Mouse (Mus musculus): Measurements from ENCODE around the gene Vps4b. TPM values are rescaled to one million over a fixed set of nuclear protein-coding genes. Genes with fewer than 3 reads are reported as not detected.
A peak's percentile ranks its signal among the peaks of the same experiment; 100 is the strongest.

Gene Vps4b
- total RNA-seq (2014; rRNA removed; ENCODE audit: low replicate concordance) (17.5 and 30.3 TPM in 2 replicates), polyA plus RNA-seq (2015; fragmentation: Nextera tagmentation; extraction: Ambion mirVana) (30.8 and 31.7 TPM in 2 replicates)

DNA sequence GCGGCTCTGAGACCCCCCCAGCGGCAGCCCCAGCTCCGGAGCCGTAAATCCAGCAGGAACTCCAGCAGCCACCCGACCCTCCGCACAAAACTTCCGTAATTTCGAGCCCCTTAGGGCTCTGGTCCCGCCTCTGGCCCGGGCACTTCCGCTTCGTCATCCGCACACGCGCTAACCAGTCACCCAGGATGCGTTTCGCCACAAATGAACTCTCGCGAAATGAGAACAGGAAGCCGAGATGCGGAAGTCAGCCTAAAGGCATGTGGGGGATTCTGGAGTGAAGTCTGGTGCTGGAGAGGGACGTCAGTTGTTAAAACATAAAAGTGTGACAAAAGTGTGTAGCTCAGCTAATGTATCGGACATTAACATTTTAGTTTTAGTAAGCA is at the start of gene Vps4b:
Gene Vps4b, minus strand, starts transcription at position 187 of the 383 bp plus-strand sequence.
- H3K27ac ChIP-seq (ENCODE audit: low read depth) = peak within 1 kb of the TSS; percentile 96
- H3K9me3 ChIP-seq (replicated peaks; ENCODE audit: control insufficient read depth, low read length) = no peaks in the 10 kb centered on the region
- peak; percentile 94 for DNase-seq (ENCODE audit: low spot score)
- TF ChIP-seq CTCF (IDR thresholded peaks at IDR 0.05; ENCODE audit: low read depth) = no peak
- peak; percentile 35; the same call in 1 of the 2 replicates for TF ChIP-seq EP300 (IDR thresholded peaks at IDR 0.05; ENCODE audit: low read depth)
- ATAC-seq (ENCODE audit: insufficient read depth, low read depth) = peak; percentile 99
- WGBS = under 1% methylated on average over 23 of the region's 23 CpGs
- peak within 1 kb of the TSS; percentile 74 for H3K4me2 ChIP-seq (ENCODE audit: low read depth, low read length)
- peak within 1 kb of the TSS; percentile 99 for H3K9ac ChIP-seq (replicated peaks; ENCODE audit: low read depth, low read length)
- H3K36me3 ChIP-seq (replicated peaks; ENCODE audit: control insufficient read depth, insufficient read depth, low read length) = no peaks in the 10 kb centered on the region
- H3K4me3 ChIP-seq (ENCODE audit: low read depth, low read length) = peak within 1 kb of the TSS; percentile 99
- H3K27me3 ChIP-seq (ENCODE audit: control insufficient read depth, insufficient read depth, low read length) = no peaks in the 10 kb centered on the region
- H3K4me1 ChIP-seq (ENCODE audit: control insufficient read depth, insufficient read depth) = peaks cover 15% of the 10 kb centered on the region; the same call in 1 of the 2 replicates

DNA sequence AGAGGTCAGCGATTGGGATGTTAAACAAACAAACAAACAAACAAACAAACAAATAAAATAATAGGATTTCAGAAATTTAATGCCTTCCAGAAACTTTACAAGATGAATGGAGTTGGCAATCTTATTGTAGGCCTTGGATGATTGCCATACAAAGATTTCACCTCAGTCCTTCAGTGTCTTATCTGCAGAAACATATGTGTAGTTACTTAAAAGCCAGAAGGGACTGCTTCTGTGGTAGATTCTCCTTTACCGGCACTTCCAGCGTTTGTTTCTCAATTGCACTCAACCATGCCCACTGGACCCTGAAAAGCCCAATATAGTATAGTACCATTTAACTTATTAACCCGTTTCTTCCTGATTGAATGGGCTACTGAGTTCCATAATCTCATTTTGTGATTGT is 32.3 kb upstream of the Vps4b start:
- no peak overlapping the region for H3K27ac ChIP-seq (ENCODE audit: low read depth)
- H3K27me3 ChIP-seq (ENCODE audit: control insufficient read depth, insufficient read depth, low read length) = no peaks in the 10 kb centered on the region
- TF ChIP-seq CTCF (IDR thresholded peaks at IDR 0.05; ENCODE audit: low read depth) (no peak), EP300 (IDR thresholded peaks at IDR 0.05; ENCODE audit: low read depth) (no peak)
- no peak overlapping the region for H3K9ac ChIP-seq (replicated peaks; ENCODE audit: low read depth, low read length)
- WGBS = 42% methylated on average over 4 of the region's 4 CpGs
- H3K36me3 ChIP-seq (replicated peaks; ENCODE audit: control insufficient read depth, insufficient read depth, low read length) = no peaks in the 10 kb centered on the region
- H3K4me2 ChIP-seq (ENCODE audit: low read depth, low read length) = no peak overlapping the region
- no peak for ATAC-seq (ENCODE audit: insufficient read depth, low read depth)
- no peaks in the 10 kb centered on the region for H3K4me1 ChIP-seq (ENCODE audit: control insufficient read depth, insufficient read depth)
- no peak for DNase-seq (ENCODE audit: low spot score)
- no peak overlapping the region for H3K4me3 ChIP-seq (ENCODE audit: low read depth, low read length)
- no peaks in the 10 kb centered on the region for H3K9me3 ChIP-seq (replicated peaks; ENCODE audit: control insufficient read depth, low read length)

GRCm38 (mm10) chr1:106822297-106822696 is 25.8 kb upstream of the Vps4b start:
- H3K4me2 ChIP-seq (ENCODE audit: low read depth, low read length) = no peak overlapping the region
- no peaks in the 10 kb centered on the region for H3K9me3 ChIP-seq (replicated peaks; ENCODE audit: control insufficient read depth, low read length)
- no peaks in the 10 kb centered on the region for H3K27me3 ChIP-seq (ENCODE audit: control insufficient read depth, insufficient read depth, low read length)
- no peaks in the 10 kb centered on the region for H3K4me1 ChIP-seq (ENCODE audit: control insufficient read depth, insufficient read depth)
- TF ChIP-seq CTCF (IDR thresholded peaks at IDR 0.05; ENCODE audit: low read depth) (no peak), EP300 (IDR thresholded peaks at IDR 0.05; ENCODE audit: low read depth) (no peak)
- H3K9ac ChIP-seq (replicated peaks; ENCODE audit: low read depth, low read length) = no peak overlapping the region
- 52% methylated on average over 3 of the region's 3 CpGs for WGBS
- DNase-seq (ENCODE audit: low spot score) (no peak), ATAC-seq (ENCODE audit: insufficient read depth, low read depth) (no peak)
- H3K36me3 ChIP-seq (replicated peaks; ENCODE audit: control insufficient read depth, insufficient read depth, low read length) = no peaks in the 10 kb centered on the region
- no peak overlapping the region for H3K4me3 ChIP-seq (ENCODE audit: low read depth, low read length)
- H3K27ac ChIP-seq (ENCODE audit: low read depth) = no peak overlapping the region

DNA sequence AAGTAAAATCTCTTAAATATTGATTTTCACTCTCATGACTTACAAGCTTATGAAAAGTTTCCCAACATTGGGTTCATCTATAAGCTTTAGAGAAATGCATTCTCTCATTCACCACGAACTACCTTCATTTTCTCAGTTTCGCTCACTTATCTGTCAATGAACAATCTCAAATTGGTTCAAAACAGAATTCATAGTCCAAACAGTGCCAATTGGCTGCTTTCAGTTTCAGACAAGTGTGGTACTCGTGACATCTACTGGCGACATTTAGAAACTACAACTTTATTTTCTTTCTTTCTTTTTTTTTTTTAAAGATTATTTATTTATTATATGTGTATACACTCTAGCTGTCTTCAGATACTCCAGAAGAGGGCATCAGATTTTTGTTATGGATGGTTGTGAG is 21.8 kb upstream of the Vps4b start:
- H3K9me3 ChIP-seq (replicated peaks; ENCODE audit: control insufficient read depth, low read length) = no peaks in the 10 kb centered on the region
- H3K4me1 ChIP-seq (ENCODE audit: control insufficient read depth, insufficient read depth) = no peaks in the 10 kb centered on the region
- TF ChIP-seq CTCF (IDR thresholded peaks at IDR 0.05; ENCODE audit: low read depth) (peak; percentile 58), EP300 (IDR thresholded peaks at IDR 0.05; ENCODE audit: low read depth) (no peak)
- no peak for ATAC-seq (ENCODE audit: insufficient read depth, low read depth)
- H3K27ac ChIP-seq (ENCODE audit: low read depth) = no peak overlapping the region
- H3K9ac ChIP-seq (replicated peaks; ENCODE audit: low read depth, low read length) = no peak overlapping the region
- no peaks in the 10 kb centered on the region for H3K36me3 ChIP-seq (replicated peaks; ENCODE audit: control insufficient read depth, insufficient read depth, low read length)
- no peak overlapping the region for H3K4me2 ChIP-seq (ENCODE audit: low read depth, low read length)
- H3K4me3 ChIP-seq (ENCODE audit: low read depth, low read length) = no peak overlapping the region
- H3K27me3 ChIP-seq (ENCODE audit: control insufficient read depth, insufficient read depth, low read length) = no peaks in the 10 kb centered on the region
- peak; percentile 22 for DNase-seq (ENCODE audit: low spot score)
- 11% methylated on average over 4 of the region's 4 CpGs for WGBS

DNA sequence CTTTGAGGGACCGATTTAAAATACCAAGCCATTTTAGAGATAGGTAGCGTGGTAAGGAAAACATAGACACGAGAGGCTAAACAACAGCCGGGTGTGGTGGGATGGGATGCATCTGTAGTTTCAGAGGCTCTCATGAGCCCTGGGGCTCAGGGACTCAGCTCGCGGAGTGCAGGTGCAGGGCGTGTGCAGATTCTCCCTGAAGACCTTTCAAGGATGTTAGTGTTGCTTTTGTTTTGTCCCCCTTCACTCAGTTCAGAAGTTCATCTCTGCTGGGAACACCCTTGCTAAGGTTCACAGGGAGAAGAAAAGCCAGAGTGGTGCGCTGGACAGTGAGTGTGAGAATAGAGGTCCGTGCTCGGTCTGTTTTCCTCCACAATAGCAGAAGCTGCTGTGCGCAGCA is 20.2 kb upstream of the Vps4b start:
- Histone ChIP-seq H3K9me3 (replicated peaks; ENCODE audit: control insufficient read depth, low read length) (no peaks in the 10 kb centered on the region), H3K27ac (ENCODE audit: low read depth) (no peak overlapping the region), H3K27me3 (ENCODE audit: control insufficient read depth, insufficient read depth, low read length) (no peaks in the 10 kb centered on the region), H3K9ac (replicated peaks; ENCODE audit: low read depth, low read length) (no peak overlapping the region), H3K4me1 (ENCODE audit: control insufficient read depth, insufficient read depth) (no peaks in the 10 kb centered on the region), H3K4me3 (ENCODE audit: low read depth, low read length) (no peak overlapping the region), H3K4me2 (ENCODE audit: low read depth, low read length) (no peak overlapping the region), H3K36me3 (replicated peaks; ENCODE audit: control insufficient read depth, insufficient read depth, low read length) (no peaks in the 10 kb centered on the region)
- 77% methylated on average over 11 of the region's 11 CpGs for WGBS
- no peak for TF ChIP-seq CTCF (IDR thresholded peaks at IDR 0.05; ENCODE audit: low read depth)
- TF ChIP-seq EP300 (IDR thresholded peaks at IDR 0.05; ENCODE audit: low read depth) = no peak
- ATAC-seq (ENCODE audit: insufficient read depth, low read depth) (no peak), DNase-seq (ENCODE audit: low spot score) (no peak)

DNA sequence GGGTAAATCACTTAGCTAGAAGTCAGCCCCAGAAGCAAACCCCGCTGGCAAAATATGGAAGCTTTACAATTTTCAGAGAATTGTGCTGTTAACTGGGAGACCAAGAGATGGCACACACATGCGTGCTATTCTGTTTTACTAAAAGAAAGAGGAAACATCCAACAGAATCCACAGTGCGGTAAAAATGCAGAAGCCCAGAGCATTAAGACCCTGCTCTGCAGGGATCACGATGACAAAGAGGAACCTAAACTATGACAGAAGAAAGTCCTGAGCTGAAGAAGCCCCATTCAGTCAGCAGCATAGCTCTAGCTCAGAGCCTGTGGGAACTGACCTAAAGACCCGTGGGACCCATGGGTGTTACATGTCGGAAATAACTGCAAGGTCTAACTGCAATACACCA is 18.7 kb upstream of the Vps4b start:
- no peak for TF ChIP-seq EP300 (IDR thresholded peaks at IDR 0.05; ENCODE audit: low read depth)
- no peak for TF ChIP-seq CTCF (IDR thresholded peaks at IDR 0.05; ENCODE audit: low read depth)
- Histone ChIP-seq H3K9me3 (replicated peaks; ENCODE audit: control insufficient read depth, low read length) (no peaks in the 10 kb centered on the region), H3K36me3 (replicated peaks; ENCODE audit: control insufficient read depth, insufficient read depth, low read length) (no peaks in the 10 kb centered on the region), H3K27me3 (ENCODE audit: control insufficient read depth, insufficient read depth, low read length) (no peaks in the 10 kb centered on the region), H3K9ac (replicated peaks; ENCODE audit: low read depth, low read length) (no peak overlapping the region), H3K27ac (ENCODE audit: low read depth) (no peak overlapping the region), H3K4me1 (ENCODE audit: control insufficient read depth, insufficient read depth) (no peaks in the 10 kb centered on the region), H3K4me2 (ENCODE audit: low read depth, low read length) (no peak overlapping the region), H3K4me3 (ENCODE audit: low read depth, low read length) (no peak overlapping the region)
- ATAC-seq (ENCODE audit: insufficient read depth, low read depth) = no peak
- WGBS = 76% methylated on average over 6 of the region's 6 CpGs
- DNase-seq (ENCODE audit: low spot score) = no peak

All from heart, postnatal 0 days (tissue).